Mouse (Mus musculus) hindbrain, postnatal 0 days (tissue): ENCODE results near the gene Adipor2. TPM values are rescaled to one million over a fixed set of nuclear protein-coding genes. Genes with fewer than 3 reads are reported as not detected.

ENCODE experiments used
- ATAC-seq: fragments of 200-750 bp; cut with Nextera tagmentation; 2 replicates; pipeline ENCODE4 v1.8.0; 2017; ENCODE audit warnings: mild to moderate bottlenecking, moderate TSS enrichment, moderate library complexity
- DNase-seq: peaks from one replicate; pipeline ENCODE4 v3.0.0-alpha.2; 2015; ENCODE audit warnings: low spot score
- H3K27ac ChIP-seq: fragments of 300-500 bp; sonication (generic); 2 replicates; pipeline ENCODE4 v1.5.1; 2014; ENCODE audit warnings: mild to moderate bottlenecking
- H3K27me3 ChIP-seq: fragments of 300-500 bp; sonication (generic); 2 replicates; pipeline ENCODE4 v1.6.1; 2014; ENCODE audit warnings: low read length, mixed read lengths; ENCODE audit not compliant: insufficient read depth
- H3K36me3 ChIP-seq: fragments of 300-500 bp; sonication (generic); 2 replicates; pipeline ENCODE4 v1.6.1; 2014; ENCODE audit warnings: low read length, mixed read lengths; ENCODE audit not compliant: insufficient read depth
- H3K4me1 ChIP-seq: fragments of 300-500 bp; sonication (generic); 2 replicates; pipeline ENCODE4 v1.6.1; 2014; ENCODE audit warnings: antibody characterized with exemption, low read length, mixed read lengths; ENCODE audit not compliant: insufficient read depth
- H3K4me2 ChIP-seq: fragments of 300-500 bp; sonication (generic); 2 replicates; pipeline ENCODE4 v1.6.1; 2014; ENCODE audit warnings: low read depth, mild to moderate bottlenecking, low read length, moderate library complexity, mixed read lengths
- H3K4me3 ChIP-seq: fragments of 300-500 bp; sonication (generic); 2 replicates; pipeline ENCODE4 v1.5.1; 2014; ENCODE audit warnings: low read length
- H3K9ac ChIP-seq: fragments of 300-500 bp; sonication (generic); replicated peaks from 2 replicates; pipeline ENCODE4 v1.6.1; 2014; ENCODE audit warnings: mild to moderate bottlenecking, low read length, moderate library complexity, mixed read lengths
- H3K9me3 ChIP-seq: fragments of 300-500 bp; sonication (generic); 2 replicates; pipeline ENCODE4 v1.6.1; 2016; ENCODE audit warnings: low read length, mixed read lengths
- CTCF ChIP-seq: IDR thresholded peaks from 2 replicates; pipeline ENCODE4 v1.5.1; 2016; ENCODE audit warnings: antibody characterized with exemption, control low read depth, low read depth
- WGBS: fragments of 180-500 bp; shearing (Covaris S2); extraction: QIAGEN DNeasy Blood & Tissue Kit; methylation state at CpG from one replicate; pipeline ENCODE4 v1.1.7; 2014; 5-methylcytosine and 5-hydroxymethylcytosine counted together
- polyA plus RNA-seq: library from polyadenylated mRNA; unstranded; fragments of >200 nt; fragmentation: Nextera tagmentation; extraction: Ambion mirVana; gene quantifications from 2 replicates; pipeline ENCODE4 v1.2.1, GENCODE M21; 2015
- total RNA-seq: library from RNA; depleted of rRNA; stranded (reverse); fragments of >200 nt; gene quantifications from 2 replicates; pipeline ENCODE4 v1.2.3, GENCODE M21; 2014

Gene Adipor2
- total and polyA plus RNA-seq, 2 experiments from 2014 or later = 30.8 to 41.8 TPM

- ATAC-seq (peak; percentile 88), DNase-seq (peak; percentile 82)
- Histone ChIP-seq H3K36me3 (no peaks in the 10 kb centered on the region), H3K27ac (no peak overlapping the region), H3K9ac (no peak overlapping the region), H3K9me3 (no peaks in the 10 kb centered on the region), H3K27me3 (no peaks in the 10 kb centered on the region), H3K4me3 (no peak overlapping the region), H3K4me1 (no peaks in the 10 kb centered on the region), H3K4me2 (no peak overlapping the region)
- TF ChIP-seq CTCF = no peak
Measured at GRCm38 (mm10) chr6:119341409-119341808, 76.1 kb downstream of the Adipor2 start.

DNA sequence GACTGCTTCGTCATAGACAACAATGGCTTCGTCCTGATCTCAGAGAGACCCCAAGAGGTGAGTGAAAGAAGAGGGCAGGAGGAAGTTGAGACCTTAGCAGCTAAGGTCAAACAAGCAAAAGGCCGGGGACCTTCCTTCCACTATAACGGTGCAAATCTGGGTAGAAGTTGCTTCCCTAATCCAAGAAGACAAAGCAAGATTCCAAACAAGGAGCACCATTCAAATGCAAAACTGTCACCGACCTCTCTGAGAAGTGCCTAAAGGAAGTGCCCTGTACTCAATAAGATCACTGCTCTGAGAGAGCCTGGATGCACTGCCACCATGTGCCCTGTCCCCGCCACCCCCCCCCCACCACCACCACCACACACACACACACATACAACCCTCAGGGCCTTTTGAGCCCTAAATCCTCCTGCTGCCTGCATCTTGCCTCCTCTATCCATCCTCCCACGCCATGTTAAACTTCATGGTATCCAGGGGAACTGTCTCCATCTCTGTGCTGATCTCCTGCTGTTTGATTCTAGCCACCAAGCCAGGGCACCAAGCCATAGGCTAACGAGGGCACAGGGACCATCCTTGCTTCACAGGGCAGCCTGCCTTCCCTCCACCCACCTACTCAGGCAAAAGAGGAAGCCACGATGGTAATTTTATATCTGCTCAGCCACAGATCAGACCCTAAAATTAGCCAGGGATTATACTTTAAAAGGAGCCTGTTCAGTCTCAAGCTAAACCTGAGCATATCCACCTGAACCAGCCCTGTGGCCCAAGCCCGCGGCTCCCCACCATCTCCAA, 79.2 kb downstream of the Adipor2 start:
- DNase-seq (no peak), ATAC-seq (no peak)
- H3K4me1 ChIP-seq = no peaks in the 10 kb centered on the region
- no peak overlapping the region for H3K4me3 ChIP-seq
- H3K9ac ChIP-seq = no peak overlapping the region
- no peak for TF ChIP-seq CTCF
- H3K27ac ChIP-seq = no peak overlapping the region
- H3K9me3 ChIP-seq = no peaks in the 10 kb centered on the region
- no peaks in the 10 kb centered on the region for H3K27me3 ChIP-seq
- no peak overlapping the region for H3K4me2 ChIP-seq
- no peaks in the 10 kb centered on the region for H3K36me3 ChIP-seq
- WGBS = 33% methylated on average over 10 of the region's 11 CpGs

GRCm38 (mm10) chr6:119337287-119337686, 80.2 kb downstream of the Adipor2 start:
- WGBS = 60% methylated on average over 3 of the region's 3 CpGs
- no peak for TF ChIP-seq CTCF
- ATAC-seq = no peak
- H3K27me3 ChIP-seq = no peaks in the 10 kb centered on the region
- DNase-seq = no peak
- H3K4me3 ChIP-seq = no peak overlapping the region
- H3K4me1 ChIP-seq = no peaks in the 10 kb centered on the region
- H3K36me3 ChIP-seq = no peaks in the 10 kb centered on the region
- H3K9me3 ChIP-seq = no peaks in the 10 kb centered on the region
- H3K27ac ChIP-seq = no peak overlapping the region
- no peak overlapping the region for H3K4me2 ChIP-seq
- H3K9ac ChIP-seq = no peak overlapping the region

GRCm38 (mm10) chr6:119336124-119336523, 81.4 kb downstream of the Adipor2 start:
- no peak overlapping the region for H3K4me3 ChIP-seq
- 76% methylated on average over 7 of the region's 7 CpGs for WGBS
- H3K9me3 ChIP-seq = no peaks in the 10 kb centered on the region
- no peak overlapping the region for H3K27ac ChIP-seq
- no peak for TF ChIP-seq CTCF
- no peaks in the 10 kb centered on the region for H3K27me3 ChIP-seq
- H3K9ac ChIP-seq = no peak overlapping the region
- H3K36me3 ChIP-seq = no peaks in the 10 kb centered on the region
- no peak for DNase-seq
- no peak overlapping the region for H3K4me2 ChIP-seq
- H3K4me1 ChIP-seq = peaks cover 6% of the 10 kb centered on the region; the same call in 1 of the 2 replicates
- ATAC-seq = no peak

DNA sequence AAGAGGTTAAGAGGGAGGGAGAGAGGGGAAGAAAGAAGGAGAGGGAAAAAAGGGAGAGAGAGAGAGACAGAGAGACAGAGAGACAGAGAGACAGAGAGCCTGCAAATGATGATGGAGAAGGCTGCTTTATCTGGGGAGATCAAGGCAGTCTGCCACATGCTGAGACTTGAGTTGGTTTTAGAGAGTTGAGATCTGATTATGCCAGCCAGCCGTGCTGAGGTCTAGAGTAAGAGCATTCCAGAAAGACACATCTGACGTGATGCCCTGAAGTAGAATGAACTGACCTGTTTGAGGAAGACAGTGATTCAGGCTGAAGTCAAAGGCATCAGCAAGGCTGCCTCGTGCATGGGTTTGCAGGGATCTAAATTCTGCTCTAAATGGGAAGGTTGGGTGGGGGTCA, 83.7 kb downstream of the Adipor2 start:
- 55% methylated on average over 3 of the region's 3 CpGs for WGBS
- Histone ChIP-seq H3K4me1 (peaks cover 17% of the 10 kb centered on the region), H3K4me3 (no peak overlapping the region), H3K9me3 (no peaks in the 10 kb centered on the region), H3K9ac (no peak overlapping the region), H3K4me2 (no peak overlapping the region), H3K27me3 (no peaks in the 10 kb centered on the region), H3K36me3 (no peaks in the 10 kb centered on the region), H3K27ac (no peak overlapping the region)
- ATAC-seq (no peak), DNase-seq (no peak)
- no peak for TF ChIP-seq CTCF

DNA sequence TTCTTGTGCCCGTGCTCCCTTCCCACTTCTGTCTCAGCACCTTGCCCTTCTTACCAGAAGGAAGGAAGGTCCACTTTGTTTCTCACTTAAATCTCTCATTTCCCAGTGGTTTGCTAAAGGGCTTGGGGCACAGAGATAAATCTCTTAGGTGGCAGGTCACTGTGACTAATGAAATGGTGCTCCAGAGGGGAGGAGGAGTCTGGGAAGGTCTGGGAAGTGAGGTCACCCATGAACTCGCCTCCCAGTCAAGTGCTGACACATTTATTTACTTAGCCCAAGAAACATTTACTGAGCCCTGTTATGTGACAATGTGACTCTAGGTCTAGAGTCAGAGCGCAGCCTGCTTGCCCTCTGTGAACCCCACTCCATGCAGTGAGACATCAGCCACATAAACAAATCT, 84.3 kb downstream of the Adipor2 start:
- 37% methylated on average over 3 of the region's 3 CpGs for WGBS
- no peak for ATAC-seq
- no peak for TF ChIP-seq CTCF
- Histone ChIP-seq H3K9me3 (no peaks in the 10 kb centered on the region), H3K27ac (no peak overlapping the region), H3K36me3 (no peaks in the 10 kb centered on the region), H3K4me1 (peaks cover 21% of the 10 kb centered on the region), H3K9ac (no peak overlapping the region), H3K4me3 (no peak overlapping the region), H3K4me2 (no peak overlapping the region), H3K27me3 (no peaks in the 10 kb centered on the region)
- no peak for DNase-seq

DNA sequence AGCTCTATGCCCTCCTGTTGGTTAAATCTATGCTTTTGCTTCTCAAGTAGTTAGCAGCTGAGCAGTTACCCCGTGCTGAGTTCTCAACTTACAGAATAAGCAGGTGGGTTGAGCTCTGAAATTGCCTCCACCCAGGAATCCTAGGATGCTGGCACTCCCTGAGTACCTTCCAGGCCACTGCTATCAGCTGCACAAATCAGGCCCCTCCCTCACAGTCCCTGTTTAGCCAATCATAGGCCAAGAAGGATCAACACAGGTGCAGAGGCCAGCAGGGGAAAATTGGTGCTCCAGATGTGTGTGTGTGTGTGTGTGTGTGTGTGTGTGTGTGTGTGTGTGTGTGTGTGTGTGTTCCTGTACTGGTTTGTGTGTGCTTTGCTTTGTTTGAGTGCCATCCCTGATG, 85.4 kb downstream of the Adipor2 start:
- WGBS = 28% methylated on average over 1 of the region's 1 CpGs
- Histone ChIP-seq H3K27me3 (no peaks in the 10 kb centered on the region), H3K27ac (no peak overlapping the region), H3K4me3 (no peak overlapping the region), H3K9ac (no peak overlapping the region), H3K4me1 (peaks cover 32% of the 10 kb centered on the region), H3K9me3 (no peaks in the 10 kb centered on the region), H3K36me3 (no peaks in the 10 kb centered on the region), H3K4me2 (no peak overlapping the region)
- DNase-seq (no peak), ATAC-seq (no peak)
- no peak for TF ChIP-seq CTCF
